Mouse (Mus musculus) spleen, adult 2 months (tissue): ENCODE measurements around the gene Mthfs.
"Not testable (repeated sequence)": the region's sequence is repeated elsewhere in the genome, so short reads cannot be mapped to it uniquely, and the experiment has no call there.

Source experiments
- CTCF ChIP-seq: fragments of 200-500 bp; IDR thresholded peaks from 2 replicates; pipeline ENCODE4 v1.5.1; 2011; ENCODE audit warnings: mild to moderate bottlenecking, inconsistent platforms; ENCODE audit not compliant: insufficient read depth, insufficient read length, insufficient replicate concordance; ENCODE audit errors: extremely low read depth
- POLR2A ChIP-seq: fragments of 200-500 bp; IDR thresholded peaks from 2 replicates; pipeline ENCODE4 v1.6.1; 2011; ENCODE audit warnings: low read depth, low read length, inconsistent platforms

DNA sequence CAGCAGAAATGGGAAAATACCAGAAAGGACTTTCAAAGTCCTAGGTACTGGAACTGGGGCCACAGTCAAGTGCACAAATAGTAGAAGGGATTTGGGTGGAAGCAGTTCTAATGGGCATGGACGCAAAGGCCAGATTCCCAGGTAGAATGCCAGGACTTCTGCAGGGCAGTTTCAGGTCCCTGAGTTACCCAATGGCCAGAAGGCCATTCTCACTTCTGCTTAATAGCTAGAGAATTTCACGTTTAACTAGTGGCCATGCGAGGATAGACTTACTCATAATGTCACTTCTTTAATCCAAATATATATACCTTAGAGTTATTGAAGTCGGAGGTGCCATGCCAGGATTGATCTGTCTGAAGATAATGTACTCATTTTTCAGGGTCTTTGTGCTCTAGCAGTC, 26.7 kb downstream of the Mthfs start:
- not testable (repeated sequence) for TF ChIP-seq POLR2A, CTCF
